Mouse (Mus musculus) myocyte (in vitro differentiated cells): Measurements from ENCODE around the gene Syngr1. TPM values are rescaled to one million over a fixed set of nuclear protein-coding genes. Genes with fewer than 3 reads are reported as not detected.
A peak's percentile ranks its signal among the peaks of the same experiment; 100 is the strongest.

Experiments
- H3K27me3 ChIP-seq: one replicate; pipeline ENCODE4 v1.6.1; 2011; ENCODE audit not compliant: control insufficient read depth, insufficient read depth, insufficient read length
- H3K36me3 ChIP-seq: one replicate; pipeline ENCODE4 v1.6.1; 2011; ENCODE audit not compliant: control insufficient read depth, insufficient read depth
- H3K4me2 ChIP-seq: one replicate; pipeline ENCODE4 v1.6.1; 2011; ENCODE audit warnings: low read depth, control low read depth
- H3K4me3 ChIP-seq: one replicate; pipeline ENCODE4 v1.5.1; 2011; ENCODE audit warnings: mild to moderate bottlenecking, control low read depth, moderate library complexity
- H3K79me2 ChIP-seq: one replicate; pipeline ENCODE4 v1.6.1; 2011; ENCODE audit not compliant: control insufficient read depth, insufficient read depth
- H3ac ChIP-seq: one replicate; pipeline ENCODE4 v1.6.1; 2011; ENCODE audit not compliant: control insufficient read depth, insufficient read length
- CEBPB ChIP-seq: IDR thresholded peaks from 2 replicates; pipeline ENCODE4 v1.6.1; 2011; ENCODE audit warnings: mild to moderate bottlenecking, moderate library complexity; ENCODE audit not compliant: poor library complexity, insufficient read depth, severe bottlenecking
- E2F4 ChIP-seq: IDR thresholded peaks from one replicate; pipeline ENCODE4 v1.6.1; 2011; ENCODE audit warnings: mild to moderate bottlenecking, control low read depth, moderate library complexity; ENCODE audit not compliant: insufficient read depth
- MAX ChIP-seq: IDR thresholded peaks from one replicate; pipeline ENCODE4 v1.6.1; 2011; ENCODE audit warnings: low read depth, mild to moderate bottlenecking, control low read depth
- MYOD1 ChIP-seq, 3 experiments: IDR thresholded peaks; one replicate each; pipeline ENCODE4 v1.6.1; 2011; ENCODE audit warnings: control low read depth in 2 of 3, low read depth in 2 of 3, mild to moderate bottlenecking in 2 of 3, moderate library complexity in 1 of 3; ENCODE audit not compliant: insufficient read length in 2 of 3, control insufficient read depth in 1 of 3
- MYOG ChIP-seq, 3 experiments: IDR thresholded peaks; one replicate each; pipeline ENCODE4 v1.6.1; 2011; ENCODE audit warnings: control low read depth in 2 of 3, low read depth in 2 of 3, mild to moderate bottlenecking in 2 of 3; ENCODE audit not compliant: insufficient read length in 2 of 3, control insufficient read depth in 1 of 3, insufficient read depth in 1 of 3
- POLR2A ChIP-seq: IDR thresholded peaks from one replicate; pipeline ENCODE4 v1.6.1; 2011; ENCODE audit warnings: low read depth, mild to moderate bottlenecking, control low read depth, moderate library complexity; ENCODE audit not compliant: insufficient read length
- POLR2AphosphoS2 ChIP-seq: IDR thresholded peaks from one replicate; pipeline ENCODE4 v1.6.1; 2011; ENCODE audit warnings: low read depth, control low read depth; ENCODE audit not compliant: insufficient read length
- REST ChIP-seq: IDR thresholded peaks from one replicate; pipeline ENCODE4 v1.6.1; 2011; ENCODE audit warnings: mild to moderate bottlenecking, control low read depth, moderate library complexity; ENCODE audit not compliant: insufficient read depth, insufficient read length
- SRF ChIP-seq: IDR thresholded peaks from one replicate; pipeline ENCODE4 v1.6.1; 2011; ENCODE audit warnings: low read depth; ENCODE audit not compliant: control insufficient read depth, insufficient read length
- TCF12 ChIP-seq: IDR thresholded peaks from one replicate; pipeline ENCODE4 v1.6.1; 2011; ENCODE audit warnings: mild to moderate bottlenecking, control low read depth; ENCODE audit not compliant: poor library complexity, insufficient read depth, severe bottlenecking
- TCF3 ChIP-seq: IDR thresholded peaks from one replicate; pipeline ENCODE4 v1.6.1; 2011; ENCODE audit warnings: low read depth, control low read depth; ENCODE audit not compliant: insufficient read length
- USF1 ChIP-seq: IDR thresholded peaks from one replicate; pipeline ENCODE4 v1.6.1; 2011; ENCODE audit warnings: low read depth, mild to moderate bottlenecking, control low read depth, moderate library complexity
- polyA plus RNA-seq: library from polyadenylated mRNA; unstranded; fragments of >200 nt; fragmentation: generic; extraction: Trizol; gene quantifications from one replicate; pipeline ENCODE4 v1.2.1, GENCODE M21; 2012; ENCODE audit warnings: missing spikeins

Syngr1 gene
- polyA plus RNA-seq, 1 experiment, result 54.7 TPM

- H3ac ChIP-seq, result no peak overlapping the region
- TF ChIP-seq MYOG (IDR thresholded peaks at IDR 0.05; ENCODE audit: control insufficient read depth in 1 of 3, insufficient read depth in 1 of 3, insufficient read length in 2 of 3, low read depth in 2 of 3) (no peak), CEBPB (no peak), MYOD1 (IDR thresholded peaks at IDR 0.05; ENCODE audit: control insufficient read depth in 1 of 3, insufficient read length in 2 of 3, low read depth in 2 of 3) (no peak), E2F4 (no peak), POLR2AphosphoS2 (no peak), POLR2A (no peak)
- H3K36me3 ChIP-seq, result peaks cover 42% of the 10 kb centered on the region
- H3K27me3 ChIP-seq, result no peaks in the 10 kb centered on the region
- no peak overlapping the region for H3K4me3 ChIP-seq
- no peak overlapping the region for H3K4me2 ChIP-seq
- no peaks in the 10 kb centered on the region for H3K79me2 ChIP-seq
Observed at GRCm38 (mm10) chr15:80157197-80157943, 66.2 kb downstream of the Syngr1 start.

GRCm38 (mm10) chr15:80158001-80158706 lies 67.0 kb downstream of the Syngr1 start:
- Histone ChIP-seq H3K79me2 (no peaks in the 10 kb centered on the region), H3K4me3 (no peak overlapping the region), H3ac (no peak overlapping the region), H3K4me2 (peak overlapping the region; percentile 78), H3K36me3 (peaks cover 42% of the 10 kb centered on the region), H3K27me3 (no peaks in the 10 kb centered on the region)
- TF ChIP-seq MAX (no peak), TCF3 (no peak), MYOG (IDR thresholded peaks at IDR 0.05; ENCODE audit: control insufficient read depth in 1 of 3, insufficient read depth in 1 of 3, insufficient read length in 2 of 3, low read depth in 2 of 3) (no peak), REST (no peak), USF1 (no peak)

GRCm38 (mm10) chr15:80158707-80159090 lies 67.6 kb downstream of the Syngr1 start:
- no peaks in the 10 kb centered on the region for H3K27me3 ChIP-seq
- H3ac ChIP-seq, result no peak overlapping the region
- no peaks in the 10 kb centered on the region for H3K79me2 ChIP-seq
- H3K4me2 ChIP-seq, result peak overlapping the region; percentile 78
- no peak overlapping the region for H3K4me3 ChIP-seq
- TF ChIP-seq MAX (no peak), MYOG (IDR thresholded peaks at IDR 0.05; ENCODE audit: control insufficient read depth in 1 of 3, insufficient read depth in 1 of 3, insufficient read length in 2 of 3, low read depth in 2 of 3) (no peak), TCF12 (no peak), POLR2A (no peak), MYOD1 (IDR thresholded peaks at IDR 0.05; ENCODE audit: control insufficient read depth in 1 of 3, insufficient read length in 2 of 3, low read depth in 2 of 3) (peak in 2 of 3 experiments; percentile 17 to 28), E2F4 (no peak), CEBPB (no peak)
- H3K36me3 ChIP-seq, result peaks cover 42% of the 10 kb centered on the region

- Histone ChIP-seq H3K79me2 (no peaks in the 10 kb centered on the region), H3K36me3 (peaks cover 36% of the 10 kb centered on the region), H3K27me3 (no peaks in the 10 kb centered on the region), H3ac (no peak overlapping the region), H3K4me2 (peak overlapping the region; percentile 78), H3K4me3 (no peak overlapping the region)
- TF ChIP-seq POLR2A (peak; percentile 65), E2F4 (no peak), TCF3 (no peak), MAX (no peak), POLR2AphosphoS2 (peak; percentile 69), MYOG (IDR thresholded peaks at IDR 0.05; ENCODE audit: control insufficient read depth in 1 of 3, insufficient read depth in 1 of 3, insufficient read length in 2 of 3, low read depth in 2 of 3) (peak; percentile 43 to 78 (median 53)), MYOD1 (IDR thresholded peaks at IDR 0.05; ENCODE audit: control insufficient read depth in 1 of 3, insufficient read length in 2 of 3, low read depth in 2 of 3) (peak; percentile 24 to 87 (median 63)), CEBPB (no peak), USF1 (no peak), SRF (no peak), TCF12 (no peak)
Observed at GRCm38 (mm10) chr15:80159286-80159901, 68.3 kb downstream of the Syngr1 start.

GRCm38 (mm10) chr15:80160223-80160622 lies 69.1 kb downstream of the Syngr1 start:
- H3K4me2 ChIP-seq, result peak overlapping the region; percentile 78
- no peak for TF ChIP-seq SRF
- TF ChIP-seq TCF12, result peak; percentile 27
- TF ChIP-seq MYOG (IDR thresholded peaks at IDR 0.05; ENCODE audit: control insufficient read depth in 1 of 3, insufficient read depth in 1 of 3, insufficient read length in 2 of 3, low read depth in 2 of 3), result peak in 2 of 3 experiments; percentile 10 to 79
- peak in 1 of 3 experiments; percentile 61 for TF ChIP-seq MYOD1 (IDR thresholded peaks at IDR 0.05; ENCODE audit: control insufficient read depth in 1 of 3, insufficient read length in 2 of 3, low read depth in 2 of 3)
- peak; percentile 45 for TF ChIP-seq POLR2A
- no peak for TF ChIP-seq POLR2AphosphoS2
- TF ChIP-seq TCF3, result no peak
- no peak for TF ChIP-seq CEBPB
- TF ChIP-seq MAX, result no peak
- no peak for TF ChIP-seq REST
- no peak for TF ChIP-seq USF1

More at GRCm38 (mm10) chr15:80160223-80160622, 69.1 kb downstream of the Syngr1 start:
- Histone ChIP-seq H3K27me3 (no peaks in the 10 kb centered on the region), H3K79me2 (no peaks in the 10 kb centered on the region), H3ac (no peak overlapping the region), H3K4me3 (no peak overlapping the region), H3K36me3 (peaks cover 28% of the 10 kb centered on the region)
